Comparison of ENCODE assay signal across 26 mouse cellular contexts in the genomic region with DNA sequence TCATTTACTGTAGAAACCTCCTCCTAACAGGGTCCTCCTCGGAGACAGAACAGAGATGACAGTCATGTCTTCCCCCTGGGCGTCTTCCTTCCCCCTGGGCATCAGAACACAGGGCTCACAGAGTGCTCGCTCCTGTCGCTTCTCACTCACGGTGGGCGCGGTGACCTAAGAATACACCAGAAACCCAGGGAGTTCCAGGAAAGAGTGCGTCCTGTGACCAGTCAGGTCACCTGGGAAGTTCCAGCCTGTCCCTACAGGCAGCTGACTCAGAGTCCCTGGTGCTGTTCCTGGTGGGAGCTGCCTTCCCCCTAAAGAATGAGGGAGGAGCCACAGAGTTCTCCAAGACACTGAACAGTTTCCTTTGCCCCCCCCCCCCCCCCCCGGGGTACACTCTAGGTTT.
DNase-seq lines count a peak whose midpoint lies in the region; ATAC-seq and TF ChIP-seq lines count a peak whose summit lies in the region.
"Had no signal": no experiment of that assay in that cellular context is flagged by ENCODE, and none has a peak within 500 bp of the region (broad histone marks: within the 10 kb centered on the region; RNA-seq: fewer than 3 reads in every experiment).

No protein-coding gene starts in this region.

- peaks cover 6 to 12% of the 10 kb centered on the region in 2 experiments for H3K4me1 ChIP-seq in heart, embryonic 14.5 days (ENCODE audit: control insufficient read depth in 2 of 2, insufficient read depth in 2 of 2, low read length in 2 of 2)
- 0 out of 2 replicates have a peak, but pooled peaks cover 2% of the 10 kb centered on the region for H3K4me1 ChIP-seq in lung, postnatal 0 days (ENCODE audit: insufficient read depth, low read depth, low read length)
- peaks cover 13% of the 10 kb centered on the region; the same call in 1 of the 2 replicates for H3K4me1 ChIP-seq in stomach, embryonic 16.5 days (ENCODE audit: control insufficient read depth, insufficient read depth, low read length)
- H3K4me1 ChIP-seq in hindbrain, embryonic 11.5 days (replicated peaks; ENCODE audit: control insufficient read depth, insufficient read depth, low read length): no peaks in the 10 kb centered on the region

- TF ChIP-seq CTCF in lung, postnatal 0 days (IDR thresholded peaks at IDR 0.05): no peak

- peaks cover 55% of the 10 kb centered on the region for H3K36me3 ChIP-seq in heart, embryonic 14.5 days (ENCODE audit: control insufficient read depth, insufficient read depth, low read length)
- H3K36me3 ChIP-seq in lung, postnatal 0 days (ENCODE audit: insufficient read depth, low read length): no peaks in the 10 kb centered on the region; the same call in 1 of the 2 replicates
- no peaks in the 10 kb centered on the region; the same call in 1 of the 2 replicates for H3K36me3 ChIP-seq in stomach, embryonic 16.5 days (ENCODE audit: control insufficient read depth, insufficient read depth, low read length)
- no peaks in the 10 kb centered on the region for H3K36me3 ChIP-seq in hindbrain, embryonic 11.5 days (ENCODE audit: control insufficient read depth, insufficient read depth, low read length)
- H3K36me3 ChIP-seq: G1E had no signal

- no peak overlapping the region for H3K27ac ChIP-seq in heart, embryonic 14.5 days (replicated peaks in 1 of 2; ENCODE audit: control insufficient read depth in 1 of 2, insufficient read depth in 1 of 2, low read depth in 2 of 2, low read length in 2 of 2)
- no peak overlapping the region for H3K27ac ChIP-seq in lung, postnatal 0 days (ENCODE audit: low read length)
- no peak overlapping the region for H3K27ac ChIP-seq in stomach, embryonic 16.5 days (ENCODE audit: low read length)
- H3K27ac ChIP-seq in hindbrain, embryonic 11.5 days (ENCODE audit: low read depth, low read length): no peak overlapping the region
- H3K27ac ChIP-seq: gastrocnemius, adult 2 months; heart, embryonic 13.5 days; hindbrain, embryonic 10.5 days; hindbrain, embryonic 14.5 days; hindbrain, postnatal 0 days had no signal

- no peaks in the 10 kb centered on the region for H3K27me3 ChIP-seq in heart, embryonic 14.5 days (ENCODE audit: control insufficient read depth, insufficient read depth, low read length)
- H3K27me3 ChIP-seq in lung, postnatal 0 days (replicated peaks; ENCODE audit: insufficient read depth, low read length): no peaks in the 10 kb centered on the region
- H3K27me3 ChIP-seq in stomach, embryonic 16.5 days (ENCODE audit: control insufficient read depth, insufficient read depth, low read length): no peaks in the 10 kb centered on the region
- H3K27me3 ChIP-seq in hindbrain, embryonic 11.5 days (ENCODE audit: control insufficient read depth, insufficient read depth, low read length): no peaks in the 10 kb centered on the region
- H3K27me3 ChIP-seq: heart, embryonic 13.5 days; Patski had no signal

- no peak overlapping the region for H3K4me3 ChIP-seq in heart, embryonic 14.5 days (ENCODE audit: control insufficient read depth in 1 of 2, insufficient read depth in 1 of 2, low read depth in 1 of 2, low read length in 2 of 2)
- no peak overlapping the region for H3K4me3 ChIP-seq in lung, postnatal 0 days (ENCODE audit: low read depth, low read length)
- H3K4me3 ChIP-seq in stomach, embryonic 16.5 days (replicated peaks; ENCODE audit: low read length): no peak overlapping the region
- no peak overlapping the region for H3K4me3 ChIP-seq in hindbrain, embryonic 11.5 days (ENCODE audit: low read depth, low read length)
- H3K4me3 ChIP-seq: gastrocnemius, adult 2 months; heart, embryonic 13.5 days; hindbrain, embryonic 10.5 days had no signal

- 0 out of 2 replicates have a peak, but pooled peaks have one; percentile 13 for ATAC-seq in heart, embryonic 14.5 days (ENCODE audit: insufficient number of reproducible peaks, insufficient read depth, low FRiP score, low read depth)
- ATAC-seq in lung, postnatal 0 days: 0 out of 2 replicates have a peak, but pooled peaks have one; percentile 13
- peak; percentile 31; the same call in 1 of the 2 replicates for ATAC-seq in stomach, embryonic 16.5 days (ENCODE audit: insufficient read depth, low FRiP score)
- ATAC-seq in hindbrain, embryonic 11.5 days (ENCODE audit: low FRiP score): no peak
- ATAC-seq: CD4-positive, CD25-positive, alpha-beta regulatory T cell, adult 4 months; forebrain, embryonic 14.5 days; forebrain, postnatal 0 days; hindbrain, postnatal 0 days; inflammation-experienced regulatory T-cells, adult 6 months; Patski had no signal

- DNase-seq in heart, postnatal 25 days (ENCODE audit: low spot score): no peak
- DNase-seq in lung, postnatal 0 days (ENCODE audit: low spot score): peak; percentile 29
- DNase-seq in lung, postnatal 36 days: no peak
- no peak for DNase-seq in layer of hippocampus, postnatal 14 days (ENCODE audit: low spot score in 2 of 2)
- DNase-seq in hindbrain, embryonic 11.5 days (ENCODE audit: low spot score): no peak
- DNase-seq: adrenal gland, postnatal 10 days; adrenal gland, postnatal 36 days; cerebellum, adult 18-20 months; cerebellum, adult 9-10 months; cerebellum, postnatal 14 days; forebrain, postnatal 0 days; gastrocnemius, adult 2 months; gastrocnemius, postnatal 14 days; heart, adult 11 months; heart, postnatal 36 days had no signal

- WGBS in heart, embryonic 14.5 days: 69% methylated on average over 9 of the region's 9 CpGs
- WGBS in lung, postnatal 0 days: 75% methylated on average over 9 of the region's 9 CpGs
- 76% methylated on average over 9 of the region's 9 CpGs for WGBS in stomach, embryonic 16.5 days
- WGBS in hindbrain, embryonic 11.5 days: 80% methylated on average over 8 of the region's 9 CpGs

- no peak overlapping the region for H3K4me2 ChIP-seq in heart, embryonic 14.5 days (ENCODE audit: low read length)
- H3K4me2 ChIP-seq in lung, postnatal 0 days (replicated peaks; ENCODE audit: low read depth, low read length): no peak overlapping the region
- no peak overlapping the region for H3K4me2 ChIP-seq in stomach, embryonic 16.5 days (ENCODE audit: low read depth, low read length)
- H3K4me2 ChIP-seq in hindbrain, embryonic 11.5 days (replicated peaks; ENCODE audit: low read depth, low read length): no peak overlapping the region
- H3K4me2 ChIP-seq: heart, embryonic 13.5 days; hindbrain, embryonic 14.5 days had no signal

- H3K9me3 ChIP-seq in heart, embryonic 14.5 days (ENCODE audit: control insufficient read depth, low read length): no peaks in the 10 kb centered on the region
- H3K9me3 ChIP-seq in lung, postnatal 0 days (ENCODE audit: low read length): no peaks in the 10 kb centered on the region
- H3K9me3 ChIP-seq in stomach, embryonic 16.5 days (replicated peaks; ENCODE audit: control insufficient read depth, low read length): no peaks in the 10 kb centered on the region
- H3K9me3 ChIP-seq in hindbrain, embryonic 11.5 days (ENCODE audit: control insufficient read depth, low read length): no peaks in the 10 kb centered on the region
- H3K9me3 ChIP-seq: heart, embryonic 13.5 days; hindbrain, embryonic 10.5 days had no signal

- no peak for TF ChIP-seq EP300 in lung, postnatal 0 days (IDR thresholded peaks at IDR 0.05)

- no peak overlapping the region for H3K9ac ChIP-seq in heart, embryonic 14.5 days (ENCODE audit: low read length)
- no peak overlapping the region for H3K9ac ChIP-seq in lung, postnatal 0 days (replicated peaks; ENCODE audit: low read depth)
- no peak overlapping the region for H3K9ac ChIP-seq in stomach, embryonic 16.5 days (ENCODE audit: low read length)
- H3K9ac ChIP-seq in hindbrain, embryonic 11.5 days (ENCODE audit: low read depth, low read length): no peak overlapping the region
- H3K9ac ChIP-seq: forebrain, postnatal 0 days; heart, embryonic 13.5 days; hindbrain, embryonic 14.5 days had no signal

- intact Hi-C loops in heart, postnatal 25 days (cut with DNase I): loop anchor here (10.0 kb wide), 1 partner anchor 358 kb away; no protein-coding TSS in a partner anchor
